In the genomic region with DNA sequence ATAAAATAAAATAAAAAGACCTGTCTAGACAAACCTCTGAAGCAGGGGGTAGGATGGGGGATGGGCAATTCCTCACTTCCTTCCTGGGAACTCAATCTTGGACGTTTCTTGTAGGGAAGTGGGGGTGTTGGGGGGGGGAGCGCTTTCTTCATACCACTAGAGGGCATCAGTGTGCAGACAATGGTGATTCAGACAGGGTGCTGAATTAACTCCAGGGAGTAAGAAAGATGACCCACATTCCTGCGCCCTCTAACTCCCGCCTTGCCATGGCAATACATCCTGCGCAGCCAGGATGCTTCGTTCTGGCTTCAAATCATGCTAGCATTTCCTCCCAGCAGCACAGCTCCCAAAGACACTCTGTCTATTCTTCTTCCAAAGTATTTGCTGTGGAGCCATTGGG, we compare ENCODE assay signal across 9 mouse cellular contexts.
DNase-seq lines count a peak whose midpoint lies in the region; ATAC-seq and TF ChIP-seq lines count a peak whose summit lies in the region.
"Had no signal": no experiment of that assay in that cellular context is flagged by ENCODE, and none has a peak within 500 bp of the region (broad histone marks: within the 10 kb centered on the region; RNA-seq: fewer than 3 reads in every experiment).

No protein-coding gene starts in this region.

- ATAC-seq in megakaryocyte-erythroid progenitor cell, adult 5-6 weeks (replicated peaks; ENCODE audit: low FRiP score, low TSS enrichment, poor library complexity, severe bottlenecking): no peak

- no peak for TF ChIP-seq POLR2A in lung, adult 2 months (IDR thresholded peaks at IDR 0.05; ENCODE audit: borderline replicate concordance, extremely low read depth, low read depth, low read length)

- no peaks in the 10 kb centered on the region for H3K4me1 ChIP-seq in lung, adult 2 months (ENCODE audit: control insufficient read depth, insufficient read depth, low read length)

- TF ChIP-seq CTCF in lung, adult 2 months (IDR thresholded peaks at IDR 0.05; ENCODE audit: insufficient read depth, low read length): peak; percentile 36

- H3K4me3 ChIP-seq in lung, adult 2 months (replicated peaks; ENCODE audit: extremely low read depth, low read depth, low read length): no peak overlapping the region
- H3K4me3 ChIP-seq: heart, embryonic 15.5 days had no signal

- peak; percentile 2 for DNase-seq in gastrocnemius, adult 18-20 months (ENCODE audit: low spot score)
- no peak for DNase-seq in gastrocnemius, adult 8-10 months (ENCODE audit: low spot score in 2 of 2)
- no peak for DNase-seq in lung, adult 2 months
- DNase-seq in lung, postnatal 25 days (ENCODE audit: low spot score): no peak
- DNase-seq in adrenal gland, postnatal 14 days: peak; percentile 23
- DNase-seq in lung, postnatal 10 days: peak; percentile 46
- DNase-seq in adipocyte (ENCODE audit: low spot score): no peak

- WGBS in lung, adult 2 months: 14% methylated on average over 6 of the region's 6 CpGs

Comparison
In these comparisons a context has a peak if more than half of its experiments do, and no peak if none do; other contexts are left out.
1. DNase-seq: peak in gastrocnemius, adult 18-20 months (single experiment), adrenal gland, postnatal 14 days (single experiment) and lung, postnatal 10 days (single experiment); none in gastrocnemius, adult 8-10 months (0 of 2), lung, adult 2 months (single experiment), lung, postnatal 25 days (single experiment) and adipocyte (single experiment).